Mouse (Mus musculus) gastrocnemius, adult 8-10 months (tissue): ENCODE measurements around the gene Iqcf5. TPM values are rescaled to one million over a fixed set of nuclear protein-coding genes. Genes with fewer than 3 reads are reported as not detected.

Experiments
- DNase-seq, 2 experiments: peaks; one replicate each; pipeline ENCODE4 v3.0.0; 2022; ENCODE audit warnings: low spot score in 2 of 2
- total RNA-seq, 4 experiments: library from RNA; stranded (reverse); gene quantifications; 2 replicates each; pipeline ENCODE4 v1.2.4; 2022

The Iqcf5 gene
- total RNA-seq: not detected

DNA sequence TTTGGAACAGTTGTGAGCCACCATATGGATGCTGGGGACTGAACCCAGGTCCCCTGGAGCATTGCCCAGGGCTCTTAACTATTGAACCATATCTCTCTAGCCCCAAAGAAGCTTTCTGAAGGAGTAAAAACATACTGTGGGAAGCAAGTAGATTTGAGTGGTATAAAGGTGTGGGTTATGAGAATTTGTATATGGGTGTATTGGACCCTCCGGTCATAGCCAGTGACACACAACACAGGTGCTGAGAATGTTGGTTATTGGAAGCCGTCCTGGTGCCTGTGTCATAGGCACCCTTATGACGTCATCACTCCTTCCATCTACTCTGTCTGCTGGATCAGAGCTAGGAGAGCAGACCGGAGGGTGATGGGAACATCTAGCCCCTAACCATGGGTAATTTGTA lies at the start of gene Iqcf5:
TSS of gene Iqcf5 (plus strand) at position 301 of the 400 bp plus-strand sequence.
- no peak for DNase-seq

- peak in 1 of 2 experiments; percentile 54 for DNase-seq
These were observed 49.4 kb upstream of the Iqcf5 start for GRCm38 (mm10) chr9:106464751-106465541.

DNA sequence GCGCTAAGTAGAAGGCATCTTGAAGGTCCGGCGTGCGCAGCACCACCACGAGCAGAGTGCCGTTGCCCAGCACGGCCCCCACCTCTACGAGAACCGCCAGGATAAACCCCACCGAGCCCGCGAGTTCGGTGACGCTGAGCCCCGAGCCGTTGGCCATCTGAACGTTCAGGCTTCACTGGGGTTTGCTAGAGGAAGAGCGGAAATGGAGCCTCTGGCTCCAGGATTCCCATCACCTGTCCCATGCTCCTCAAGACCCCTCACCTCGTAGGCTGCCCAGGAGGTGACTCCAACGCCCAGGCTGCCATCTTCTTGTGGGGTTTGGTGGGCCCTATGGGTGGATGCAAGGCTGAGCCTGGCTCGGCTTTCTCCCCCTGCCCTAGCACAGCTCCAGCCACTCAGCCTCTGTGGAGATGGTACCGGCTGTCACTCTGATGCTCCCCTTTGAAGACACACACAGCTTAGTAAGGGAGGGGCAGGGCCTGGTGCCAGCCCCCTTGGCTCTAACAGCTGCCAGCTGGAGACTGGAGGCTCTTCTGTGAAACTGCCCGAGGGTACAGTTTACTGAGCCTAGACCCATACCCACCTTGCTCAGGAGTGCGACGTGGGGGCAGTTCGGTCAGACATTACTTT lies 48.7 kb upstream of the Iqcf5 start, which contains the start of gene Gpr62:
TSS of gene Gpr62 (minus strand) at position 368 of the 630 bp plus-strand sequence.
- DNase-seq: peak in 1 of 2 experiments; percentile 55

- no peak for DNase-seq
These were observed 47.7 kb upstream of the Iqcf5 start for GRCm38 (mm10) chr9:106466721-106467120.

- no peak for DNase-seq
These were observed 46.6 kb upstream of the Iqcf5 start for GRCm38 (mm10) chr9:106467746-106468145.

- no peak for DNase-seq
These were observed 45.1 kb upstream of the Iqcf5 start for GRCm38 (mm10) chr9:106469317-106469716.

GRCm38 (mm10) chr9:106469776-106470175 lies 44.6 kb upstream of the Iqcf5 start:
- DNase-seq: no peak

DNA sequence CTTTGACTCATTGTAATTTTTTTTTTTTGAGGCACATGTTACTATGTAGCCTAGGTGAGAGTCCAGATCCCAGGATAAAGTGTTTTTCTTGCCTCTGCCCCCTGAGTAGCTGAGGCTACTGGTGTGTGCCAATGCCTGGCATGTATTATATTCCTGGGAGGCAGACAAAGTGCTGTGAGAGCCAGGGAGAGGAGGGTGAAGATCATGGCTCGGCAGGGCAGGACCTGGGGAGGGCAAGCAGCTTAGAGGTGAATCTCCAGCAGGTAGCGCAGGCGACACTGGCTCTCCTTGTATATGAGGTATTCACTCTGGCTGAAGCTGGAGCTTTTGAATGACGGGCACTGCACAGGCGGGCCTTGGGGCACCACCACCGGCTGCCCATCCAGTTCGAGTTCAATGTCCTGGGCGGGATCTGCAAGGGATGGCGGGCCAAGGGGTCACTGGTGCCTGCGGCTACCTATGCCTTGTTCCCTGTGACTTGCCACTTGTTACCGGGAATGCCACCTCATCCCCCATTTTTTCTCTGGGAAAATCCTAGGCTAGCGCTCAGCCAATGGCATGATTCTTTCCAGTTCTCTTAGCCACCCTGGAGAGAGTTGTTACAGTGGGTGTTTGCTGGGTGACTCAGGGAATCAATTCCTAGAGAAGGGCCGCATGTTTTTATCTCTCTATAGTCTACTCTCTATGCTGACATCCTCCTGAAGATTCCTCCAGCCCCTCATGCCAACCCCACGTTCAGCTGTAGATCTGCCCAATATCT lies 43.2 kb upstream of the Iqcf5 start:
- DNase-seq: peak in 1 of 2 experiments; percentile 2

DNA sequence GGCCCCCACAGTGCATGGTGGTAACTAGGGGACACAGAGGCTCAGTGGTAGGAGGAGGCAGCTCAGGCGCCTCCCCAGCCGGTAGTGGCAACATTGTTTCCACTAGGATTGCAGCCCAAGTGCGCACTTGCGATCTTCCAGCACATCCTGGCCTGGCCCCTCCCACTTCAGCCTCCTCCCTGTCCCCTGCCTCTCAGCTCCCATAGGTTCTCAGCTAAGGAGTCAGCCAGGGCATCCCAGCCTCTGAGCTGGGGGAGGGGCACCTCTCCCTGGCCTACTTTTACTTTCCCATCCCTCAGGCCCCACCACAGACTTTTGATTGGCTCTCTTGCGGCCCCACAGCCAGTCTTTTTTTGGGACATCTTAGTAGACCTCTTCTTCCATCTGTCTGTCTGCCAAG lies 42.5 kb upstream of the Iqcf5 start:
- peak; percentile 67 to 72 for DNase-seq

GRCm38 (mm10) chr9:106472321-106472720 lies 42.1 kb upstream of the Iqcf5 start:
- peak in 1 of 2 experiments; percentile 17 for DNase-seq

DNA sequence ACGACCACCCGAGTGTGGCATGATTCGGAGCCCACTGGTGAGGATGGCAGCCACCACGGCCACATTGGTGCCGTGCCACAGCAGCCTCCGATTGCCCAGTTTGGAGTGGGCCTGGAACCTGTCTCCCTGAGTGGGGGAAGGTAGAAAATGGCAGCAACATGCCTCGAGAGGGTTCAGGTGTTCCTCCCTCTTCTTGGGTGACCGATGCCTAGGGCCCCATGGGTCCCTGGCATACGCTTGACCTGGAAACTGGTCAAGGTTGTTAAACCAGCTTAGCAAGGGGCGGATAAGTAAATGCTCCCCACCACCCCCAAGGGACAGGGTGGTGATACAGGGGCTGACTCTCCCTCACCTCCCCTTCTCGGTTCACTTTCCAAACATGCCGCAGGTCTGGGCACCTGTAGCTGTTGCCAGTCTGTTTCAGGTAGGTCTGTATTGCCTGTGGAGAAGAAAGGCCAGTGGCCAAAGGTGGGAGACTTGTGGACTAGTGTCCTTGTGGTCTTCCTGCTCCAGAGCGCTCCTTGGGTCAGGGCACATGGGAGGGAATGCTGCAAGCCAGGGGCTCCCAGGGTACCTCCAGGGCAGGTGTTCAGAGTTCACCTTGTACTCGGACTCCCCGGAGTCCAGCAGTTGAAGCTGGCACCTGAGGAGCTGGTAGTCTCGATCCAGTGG lies 41.2 kb upstream of the Iqcf5 start:
- DNase-seq: peak in 1 of 2 experiments; percentile 13

- DNase-seq: peak; percentile 5 to 12
These were observed 40.6 kb upstream of the Iqcf5 start for GRCm38 (mm10) chr9:106473753-106474105.

DNA sequence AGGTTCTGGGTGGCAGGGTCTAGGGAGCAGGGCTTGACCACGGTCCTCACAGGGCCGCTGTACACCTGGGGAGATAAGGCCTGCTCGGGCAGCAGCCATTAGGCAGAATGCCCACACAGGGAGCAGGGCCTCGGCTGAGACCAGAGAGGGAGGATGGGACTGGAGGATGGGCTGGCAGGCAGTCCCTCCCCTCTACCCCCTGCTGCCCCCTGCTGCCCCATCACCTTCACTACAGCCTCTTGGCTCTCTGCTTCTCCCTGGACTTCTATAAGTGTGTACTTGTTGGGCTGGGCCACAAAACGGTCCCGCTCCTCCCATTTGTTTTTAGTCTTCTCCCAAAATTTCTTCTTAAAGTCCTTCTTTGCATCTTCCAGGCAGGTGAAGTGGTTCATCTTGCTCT lies 39.9 kb upstream of the Iqcf5 start:
- peak; percentile 43 to 52 for DNase-seq

DNA sequence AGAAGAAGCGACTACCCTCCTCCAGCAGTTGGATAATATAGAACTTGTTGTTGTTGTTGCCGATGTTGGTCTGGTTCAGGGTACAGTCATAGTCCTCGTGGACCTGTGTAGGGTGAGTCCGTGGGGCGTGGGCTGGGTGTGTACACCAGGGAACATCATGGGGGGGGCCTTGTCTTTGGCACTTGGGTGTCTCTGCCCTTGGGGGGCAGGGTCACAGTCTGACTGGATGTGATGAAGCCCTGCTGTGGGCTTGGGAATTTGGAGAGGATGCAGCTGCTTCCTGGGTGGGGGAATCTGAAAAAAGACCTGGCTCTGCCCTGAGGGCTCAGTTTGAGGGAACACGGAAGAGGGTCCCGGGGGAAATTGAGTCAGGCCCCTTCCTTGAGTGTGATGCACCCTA lies 39.3 kb upstream of the Iqcf5 start:
- DNase-seq: peak; percentile 15 to 43

GRCm38 (mm10) chr9:106475663-106476001 lies 38.7 kb upstream of the Iqcf5 start, which contains the start of gene Rrp9:
Gene Rrp9 (plus strand): TSS chr9:106475963.
- no peak for DNase-seq

GRCm38 (mm10) chr9:106476002-106476923 lies 38.1 kb upstream of the Iqcf5 start:
- DNase-seq: peak; percentile 62 to 72

DNA sequence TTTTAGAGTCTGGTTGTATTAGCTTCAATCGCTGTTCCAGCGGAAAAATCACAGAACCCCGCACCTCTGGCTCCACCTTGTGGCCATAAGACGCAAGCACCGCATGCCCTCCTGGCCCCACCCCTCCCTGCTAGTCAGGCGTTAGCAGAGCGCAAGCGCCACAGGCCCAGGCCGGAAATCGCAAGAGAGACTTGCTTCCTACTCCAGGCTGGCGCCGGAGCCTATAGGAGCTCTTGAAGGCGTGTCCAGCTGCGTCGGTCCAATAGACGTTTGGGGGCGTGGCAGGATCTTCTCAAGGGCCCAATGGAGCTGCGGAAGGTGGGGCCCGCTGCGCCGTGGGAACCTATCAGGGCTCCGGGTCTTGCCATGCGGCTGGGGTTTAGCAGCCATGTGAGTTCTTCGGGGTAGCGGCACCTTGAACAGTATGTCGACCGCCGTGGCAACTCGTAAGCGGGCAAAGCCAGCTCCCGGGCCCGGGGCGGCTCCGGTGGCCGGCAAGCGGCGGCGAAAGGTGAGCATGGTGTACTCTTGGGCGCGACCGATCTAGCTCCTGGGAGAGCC lies 37.4 kb upstream of the Iqcf5 start, which contains the start of gene Parp3:
TSS of gene Parp3 (minus strand) at position 26 of the 561 bp plus-strand sequence.
- peak; percentile 99 to 100 for DNase-seq

- peak in 1 of 2 experiments; percentile 2 for DNase-seq
These were observed 36.7 kb upstream of the Iqcf5 start for GRCm38 (mm10) chr9:106477649-106478048.

GRCm38 (mm10) chr9:106478101-106478500 lies 36.3 kb upstream of the Iqcf5 start:
- peak in 1 of 2 experiments; percentile 1 for DNase-seq

- peak in 1 of 2 experiments; percentile 2 for DNase-seq
These were observed 33.8 kb upstream of the Iqcf5 start for GRCm38 (mm10) chr9:106480541-106480940.
